Mouse (Mus musculus) kidney, postnatal 0 days (tissue): Measurements from ENCODE around the gene Cic. TPM values are rescaled to one million over a fixed set of nuclear protein-coding genes. Genes with fewer than 3 reads are reported as not detected.

Experiments
- ATAC-seq: fragments of 200-750 bp; cut with Nextera tagmentation; replicated peaks from 2 replicates; pipeline ENCODE4 v1.8.0; 2017; ENCODE audit warnings: low read depth, moderate number of reproducible peaks, moderate TSS enrichment, moderate library complexity; ENCODE audit not compliant: low FRiP score
- DNase-seq: peaks from one replicate; pipeline ENCODE4 v3.0.0-alpha.2; 2016; ENCODE audit warnings: low spot score
- H3K27ac ChIP-seq: fragments of 300-500 bp; sonication (generic); 2 replicates; pipeline ENCODE4 v1.5.1; 2014; ENCODE audit warnings: mild to moderate bottlenecking
- H3K27me3 ChIP-seq: fragments of 300-500 bp; sonication (generic); 2 replicates; pipeline ENCODE4 v1.6.1; 2014; ENCODE audit warnings: low read length, mixed read lengths; ENCODE audit not compliant: insufficient read depth
- H3K36me3 ChIP-seq: fragments of 300-500 bp; sonication (generic); 2 replicates; pipeline ENCODE4 v1.6.1; 2014; ENCODE audit warnings: low read length, mixed read lengths; ENCODE audit not compliant: insufficient read depth
- H3K4me1 ChIP-seq: fragments of 300-500 bp; sonication (generic); replicated peaks from 2 replicates; pipeline ENCODE4 v1.6.1; 2014; ENCODE audit warnings: antibody characterized with exemption, low read length, mixed read lengths; ENCODE audit not compliant: insufficient read depth
- H3K4me2 ChIP-seq: fragments of 300-500 bp; sonication (generic); 2 replicates; pipeline ENCODE4 v1.6.1; 2014; ENCODE audit warnings: mild to moderate bottlenecking, low read length, moderate library complexity, mixed read lengths
- H3K4me3 ChIP-seq: fragments of 300-500 bp; sonication (generic); replicated peaks from 2 replicates; pipeline ENCODE4 v1.5.1; 2014; ENCODE audit warnings: low read depth, low read length
- H3K9ac ChIP-seq: fragments of 300-500 bp; sonication (generic); 2 replicates; pipeline ENCODE4 v1.6.1; 2014; ENCODE audit warnings: low read depth, low read length
- H3K9me3 ChIP-seq: fragments of 300-500 bp; sonication (generic); replicated peaks from 2 replicates; pipeline ENCODE4 v1.6.1; 2016; ENCODE audit warnings: low read length, inconsistent platforms, mixed read lengths
- CTCF ChIP-seq: IDR thresholded peaks from 2 replicates; pipeline ENCODE4 v1.5.1; 2016; ENCODE audit warnings: antibody characterized with exemption, low read depth, mild to moderate bottlenecking, moderate library complexity
- WGBS: fragments of 180-500 bp; shearing (Covaris S2); extraction: QIAGEN DNeasy Blood & Tissue Kit; methylation state at CpG from one replicate; pipeline ENCODE4 v1.1.7; 2014; 5-methylcytosine and 5-hydroxymethylcytosine counted together
- polyA plus RNA-seq: library from polyadenylated mRNA; unstranded; fragments of >200 nt; fragmentation: Nextera tagmentation; extraction: Ambion mirVana; gene quantifications from 2 replicates; pipeline ENCODE4 v1.2.1, GENCODE M21; 2015

Gene Cic
- polyA plus RNA-seq, 1 experiment from 2014 or later, result 23.3 TPM

- Histone ChIP-seq H3K27ac (no peak overlapping the region), H3K27me3 (no peaks in the 10 kb centered on the region), H3K9ac (no peak overlapping the region), H3K4me3 (no peak overlapping the region), H3K4me2 (no peak overlapping the region), H3K9me3 (no peaks in the 10 kb centered on the region), H3K4me1 (no peaks in the 10 kb centered on the region; the same call in 1 of the 2 replicates), H3K36me3 (peaks cover 71% of the 10 kb centered on the region)
- no peak for DNase-seq
- 92% methylated on average over 1 of the region's 1 CpGs for WGBS
- TF ChIP-seq CTCF, result no peak
- ATAC-seq, result no peak; the same call in 1 of the 2 replicates
Observed at GRCm38 (mm10) chr7:25290463-25290862, 23.0 kb downstream of the Cic start.

GRCm38 (mm10) chr7:25290911-25291310, 23.4 kb downstream of the Cic start:
- ATAC-seq, result no peak
- Histone ChIP-seq H3K4me3 (no peak overlapping the region), H3K27me3 (no peaks in the 10 kb centered on the region), H3K9me3 (no peaks in the 10 kb centered on the region), H3K27ac (no peak overlapping the region), H3K4me1 (no peaks in the 10 kb centered on the region; the same call in 1 of the 2 replicates), H3K4me2 (no peak overlapping the region), H3K9ac (no peak overlapping the region), H3K36me3 (peaks cover 67% of the 10 kb centered on the region)
- 85% methylated on average over 2 of the region's 2 CpGs for WGBS
- DNase-seq, result no peak
- TF ChIP-seq CTCF, result no peak

- no peak for ATAC-seq
Observed at GRCm38 (mm10) chr7:25292107-25292506, 24.6 kb downstream of the Cic start.

GRCm38 (mm10) chr7:25293191-25293739, 25.8 kb downstream of the Cic start:
- TF ChIP-seq CTCF, result no peak
- H3K9ac ChIP-seq, result no peak overlapping the region
- H3K4me2 ChIP-seq, result no peak overlapping the region
- H3K36me3 ChIP-seq, result peaks cover 43% of the 10 kb centered on the region
- no peaks in the 10 kb centered on the region for H3K9me3 ChIP-seq
- H3K4me3 ChIP-seq, result no peak overlapping the region
- no peak overlapping the region for H3K27ac ChIP-seq
- ATAC-seq, result no peak
- WGBS, result 71% methylated on average over 10 of the region's 10 CpGs
- H3K4me1 ChIP-seq, result no peaks in the 10 kb centered on the region; the same call in 1 of the 2 replicates
- DNase-seq, result no peak
- H3K27me3 ChIP-seq, result no peaks in the 10 kb centered on the region

More at GRCm38 (mm10) chr7:25292107-25292506, 24.6 kb downstream of the Cic start:
- no peak for TF ChIP-seq CTCF
- no peak overlapping the region for H3K4me2 ChIP-seq
- H3K4me3 ChIP-seq, result no peak overlapping the region
- H3K36me3 ChIP-seq, result peaks cover 55% of the 10 kb centered on the region
- WGBS, result 50% methylated on average over 7 of the region's 7 CpGs
- no peaks in the 10 kb centered on the region for H3K9me3 ChIP-seq
- H3K27me3 ChIP-seq, result no peaks in the 10 kb centered on the region
- H3K9ac ChIP-seq, result no peak overlapping the region
- H3K4me1 ChIP-seq, result no peaks in the 10 kb centered on the region; the same call in 1 of the 2 replicates
- DNase-seq, result no peak
- no peak overlapping the region for H3K27ac ChIP-seq

GRCm38 (mm10) chr7:25294495-25294894, 27.0 kb downstream of the Cic start:
- Histone ChIP-seq H3K9me3 (no peaks in the 10 kb centered on the region), H3K4me3 (no peak overlapping the region), H3K27me3 (no peaks in the 10 kb centered on the region), H3K4me2 (no peak overlapping the region), H3K36me3 (peaks cover 32% of the 10 kb centered on the region), H3K27ac (no peak overlapping the region; the same call in 1 of the 2 replicates), H3K4me1 (no peaks in the 10 kb centered on the region; the same call in 1 of the 2 replicates), H3K9ac (no peak overlapping the region)
- no peak for DNase-seq
- 80% methylated on average over 4 of the region's 4 CpGs for WGBS
- no peak for TF ChIP-seq CTCF
- ATAC-seq, result no peak

- no peak overlapping the region for H3K9ac ChIP-seq
- no peaks in the 10 kb centered on the region for H3K9me3 ChIP-seq
- TF ChIP-seq CTCF, result no peak
- no peak overlapping the region for H3K4me2 ChIP-seq
- 83% methylated on average over 12 of the region's 12 CpGs for WGBS
- no peak for ATAC-seq
- no peak for DNase-seq
- H3K4me1 ChIP-seq, result no peaks in the 10 kb centered on the region; the same call in 1 of the 2 replicates
- no peaks in the 10 kb centered on the region for H3K27me3 ChIP-seq
- H3K27ac ChIP-seq, result no peak overlapping the region
- peaks cover 26% of the 10 kb centered on the region; the same call in 1 of the 2 replicates for H3K36me3 ChIP-seq
- no peak overlapping the region for H3K4me3 ChIP-seq
Observed at GRCm38 (mm10) chr7:25294960-25295722, 27.6 kb downstream of the Cic start.
